Mouse (Mus musculus) heart, embryonic 11.5 days (tissue): ENCODE results near the gene Hist1h3g. TPM values are rescaled to one million over a fixed set of nuclear protein-coding genes. Genes with fewer than 3 reads are reported as not detected.

Experiments used
- ATAC-seq: fragments of 200-750 bp; cut with Nextera tagmentation; replicated peaks from 2 replicates; pipeline ENCODE4 v1.8.0; 2017; ENCODE audit warnings: moderate library complexity; ENCODE audit not compliant: insufficient number of reproducible peaks, low FRiP score, low TSS enrichment
- H3K27ac ChIP-seq: fragments of 300-500 bp; sonication (generic); 2 replicates; pipeline ENCODE4 v1.5.1; 2014; ENCODE audit warnings: mild to moderate bottlenecking, low read depth, low read length
- H3K27me3 ChIP-seq: fragments of 300-500 bp; sonication (generic); 2 replicates; pipeline ENCODE4 v1.6.1; 2014; ENCODE audit warnings: mild to moderate bottlenecking, low read length, mixed read lengths; ENCODE audit not compliant: control insufficient read depth, insufficient read depth
- H3K36me3 ChIP-seq: fragments of 300-500 bp; sonication (generic); 2 replicates; pipeline ENCODE4 v1.6.1; 2014; ENCODE audit warnings: mild to moderate bottlenecking, low read length, moderate library complexity, mixed read lengths; ENCODE audit not compliant: control insufficient read depth, insufficient read depth
- H3K4me1 ChIP-seq: fragments of 300-500 bp; sonication (generic); 2 replicates; pipeline ENCODE4 v1.6.1; 2014; ENCODE audit warnings: low read length; ENCODE audit not compliant: control insufficient read depth, insufficient read depth
- H3K4me2 ChIP-seq: fragments of 300-500 bp; sonication (generic); 2 replicates; pipeline ENCODE4 v1.6.1; 2014; ENCODE audit warnings: mild to moderate bottlenecking, moderate library complexity
- H3K4me3 ChIP-seq: fragments of 300-500 bp; sonication (generic); 2 replicates; pipeline ENCODE4 v1.5.1; 2014; ENCODE audit warnings: low read depth, low read length
- H3K9ac ChIP-seq: fragments of 300-500 bp; sonication (generic); 2 replicates; pipeline ENCODE4 v1.6.1; 2014; ENCODE audit warnings: mild to moderate bottlenecking, low read depth, low read length, moderate library complexity
- H3K9me3 ChIP-seq: fragments of 300-500 bp; sonication (generic); replicated peaks from 2 replicates; pipeline ENCODE4 v1.6.1; 2016; ENCODE audit warnings: low read length; ENCODE audit not compliant: control insufficient read depth
- WGBS: fragments of 180-500 bp; shearing (Covaris S2); extraction: QIAGEN DNeasy Blood & Tissue Kit; methylation state at CpG from one replicate; pipeline ENCODE4 v1.1.7; 2014; ENCODE audit not compliant: insufficient replicate concordance; 5-methylcytosine and 5-hydroxymethylcytosine counted together
- microRNA-seq: library from miRNA; unstranded; fragments of <30 nt; microRNA quantifications from one replicate; pipeline ENCODE4, GENCODE M21; 2016; ENCODE audit warnings: borderline number of aligned reads
- polyA plus RNA-seq: library from polyadenylated mRNA; unstranded; fragments of >200 nt; fragmentation: Nextera tagmentation; extraction: Ambion mirVana; gene quantifications from 2 replicates; pipeline ENCODE4 v1.2.1, GENCODE M21; 2014

The Hist1h3g gene
- polyA plus RNA-seq, 1 experiment from 2014 or later, result 3.1 TPM

DNA sequence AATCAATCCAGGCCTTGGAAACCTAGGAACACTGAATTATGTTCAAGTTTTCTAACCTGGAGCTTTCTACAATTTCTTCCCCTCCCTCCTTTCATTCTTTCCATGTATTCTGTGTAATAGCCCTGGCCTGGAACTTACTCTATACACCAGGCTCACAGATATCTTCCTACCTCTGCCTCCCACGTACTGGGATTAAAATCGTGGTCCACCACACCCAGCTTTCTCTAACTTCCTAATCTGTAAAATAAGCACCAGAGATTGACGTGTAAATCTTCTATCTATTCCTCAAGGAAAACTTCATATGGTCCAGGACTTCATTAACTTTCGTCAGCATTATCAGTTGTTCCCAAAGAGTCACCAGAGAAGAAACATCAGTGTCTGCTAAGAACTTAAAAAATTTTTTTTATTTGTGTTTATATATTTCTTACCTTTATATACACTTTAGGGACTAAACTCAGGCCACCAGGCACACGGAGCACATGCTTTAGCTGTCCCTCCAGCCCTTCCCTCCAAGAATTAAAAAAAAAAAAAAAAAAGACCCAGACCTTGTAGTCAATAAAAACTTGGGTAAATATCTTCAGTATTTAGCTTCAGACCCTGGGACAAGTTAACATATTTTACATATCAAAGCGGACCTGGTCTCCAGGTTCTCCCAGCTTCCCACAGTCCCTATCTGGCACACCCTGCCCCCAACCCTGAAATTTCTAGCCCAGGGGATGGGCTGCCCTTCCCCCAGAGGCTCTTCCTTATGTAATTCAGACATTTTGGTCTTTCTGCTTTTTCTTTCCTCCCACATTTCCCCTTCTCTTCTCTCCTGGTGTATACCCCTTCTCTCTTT lies 47.2 kb downstream of the Hist1h3g start:
- WGBS, result 11% methylated on average over 6 of the region's 6 CpGs
- H3K9ac ChIP-seq, result peak overlapping the region; percentile 84

DNA sequence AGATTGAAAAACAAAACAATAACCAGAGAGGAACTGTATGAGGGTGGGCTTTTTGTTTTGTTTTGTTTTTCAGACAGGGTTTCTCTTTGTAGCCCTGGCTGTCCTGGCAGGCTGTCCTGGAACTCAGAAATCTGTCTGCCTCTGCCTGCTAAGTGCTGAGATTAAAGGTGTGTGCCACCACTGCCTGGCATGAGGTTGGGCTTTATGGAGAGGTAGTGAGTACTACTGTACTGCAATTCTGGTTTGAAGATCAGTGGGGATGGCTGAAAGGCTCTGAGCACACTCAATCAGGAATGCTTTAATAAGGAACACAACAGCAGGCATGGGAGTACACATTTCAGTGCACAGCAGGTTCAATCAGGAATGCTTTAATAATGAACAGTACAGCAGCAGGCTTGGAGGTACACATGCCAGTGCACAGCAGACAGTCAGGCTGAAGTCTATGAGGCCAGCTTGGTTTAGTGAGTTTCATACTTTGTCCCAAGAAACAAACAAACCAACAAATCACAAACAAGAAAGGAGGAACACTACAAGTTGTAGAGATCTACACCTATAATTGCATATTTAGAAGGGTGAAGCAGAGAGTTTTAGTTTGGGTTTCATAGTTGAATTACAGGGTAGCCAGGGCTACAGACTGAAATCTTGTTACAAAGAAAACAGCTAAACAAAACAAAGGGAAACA lies 48.3 kb downstream of the Hist1h3g start:
- peaks cover 18% of the 10 kb centered on the region; the same call in 1 of the 2 replicates for H3K4me1 ChIP-seq
- H3K27me3 ChIP-seq, result no peaks in the 10 kb centered on the region
- H3K9ac ChIP-seq, result 0 out of 2 replicates have a peak overlapping the region, but pooled peaks have one; percentile 34
- peak overlapping the region; percentile 91 for H3K27ac ChIP-seq
- H3K4me2 ChIP-seq, result peak overlapping the region; percentile 37
- no peaks in the 10 kb centered on the region for H3K9me3 ChIP-seq
- no peak overlapping the region; the same call in 1 of the 2 replicates for H3K4me3 ChIP-seq
- H3K36me3 ChIP-seq, result no peaks in the 10 kb centered on the region
- ATAC-seq, result no peak

More for the DNA sequence above, 47.2 kb downstream of the Hist1h3g start:
- Histone ChIP-seq H3K36me3 (no peaks in the 10 kb centered on the region), H3K4me2 (peak overlapping the region; percentile 85), H3K27me3 (no peaks in the 10 kb centered on the region), H3K4me3 (peak overlapping the region; percentile 49), H3K4me1 (peaks cover 18% of the 10 kb centered on the region; the same call in 1 of the 2 replicates), H3K9me3 (no peaks in the 10 kb centered on the region), H3K27ac (peak overlapping the region; percentile 91)
- no peak for ATAC-seq

DNA sequence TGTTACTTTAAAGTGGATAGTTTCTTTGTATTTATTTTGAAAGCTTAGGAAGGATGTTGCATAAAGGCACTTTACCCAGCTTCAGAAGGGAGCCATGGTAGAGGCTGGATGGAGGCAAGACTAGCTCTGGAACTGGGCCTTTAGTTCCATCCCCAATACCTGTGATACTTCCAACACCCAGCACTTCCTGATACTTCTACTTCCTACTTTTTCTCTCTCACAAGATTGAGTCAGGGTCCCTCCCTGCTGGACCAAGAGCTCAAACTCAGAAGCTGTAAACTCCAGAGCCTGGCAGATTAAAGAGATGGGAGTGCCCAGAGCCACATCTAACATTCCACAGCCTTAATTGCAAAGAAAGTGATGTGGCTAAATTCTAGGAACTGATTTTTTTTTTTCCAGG lies 49.1 kb downstream of the Hist1h3g start:
- no peak for ATAC-seq
- H3K9me3 ChIP-seq, result no peaks in the 10 kb centered on the region
- peaks cover 18% of the 10 kb centered on the region; the same call in 1 of the 2 replicates for H3K4me1 ChIP-seq
- no peaks in the 10 kb centered on the region for H3K36me3 ChIP-seq
- H3K4me3 ChIP-seq, result peak overlapping the region; percentile 38
- peak overlapping the region; percentile 96 for H3K27ac ChIP-seq
- peak overlapping the region; percentile 80 for H3K9ac ChIP-seq
- H3K4me2 ChIP-seq, result peak overlapping the region; percentile 69
- H3K27me3 ChIP-seq, result no peaks in the 10 kb centered on the region

DNA sequence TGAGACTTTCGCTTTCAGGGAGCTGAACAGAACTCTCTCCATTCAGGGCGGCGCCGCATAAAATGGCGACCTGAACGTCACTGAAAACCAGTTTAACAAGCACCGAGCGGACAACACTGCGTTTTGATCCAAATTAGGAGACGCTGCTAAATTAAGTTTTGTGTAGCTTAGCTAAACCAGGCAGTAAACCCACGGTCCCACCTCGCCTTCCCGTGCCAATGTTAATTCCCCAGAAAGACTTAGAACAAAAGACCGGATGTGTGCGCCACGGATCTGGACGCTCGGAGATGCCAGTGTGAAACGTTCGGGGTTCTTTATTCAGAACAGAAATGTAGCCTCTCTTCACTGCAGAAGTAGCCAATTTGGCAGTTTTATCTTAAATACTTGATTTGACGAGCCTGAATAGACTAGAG lies 49.8 kb downstream of the Hist1h3g start:
- Histone ChIP-seq H3K4me1 (peaks cover 18% of the 10 kb centered on the region; the same call in 1 of the 2 replicates), H3K9me3 (no peaks in the 10 kb centered on the region), H3K36me3 (no peaks in the 10 kb centered on the region), H3K4me3 (peak overlapping the region; percentile 38), H3K9ac (peak overlapping the region; percentile 80), H3K4me2 (peak overlapping the region; percentile 69), H3K27me3 (no peaks in the 10 kb centered on the region), H3K27ac (peak overlapping the region; percentile 96)
- WGBS, result under 1% methylated on average over 21 of the region's 21 CpGs
- no peak for ATAC-seq

Small RNA genes within 50 kb of the gene (microRNA-seq; reads per million reads assigned to microRNA genes)
- 0.27 reads per million for gene Gm44297
- not detected for gene Gm44359
- not detected for gene Gm44394
- gene n-TStga1, result 2.0 reads per million, percentile 25 among the genes with 10 or more reads in this experiment

Other genes starting within 250 kb of the Hist1h3g start
- gene Zfp322a, start 166.2 kb upstream of the Hist1h3g start, polyA plus RNA-seq, result 43.4 and 43.7 TPM in 2 replicates
- 8.9 and 9.8 TPM in 2 replicates for gene Abt1, start 111.6 kb upstream of the Hist1h3g start, polyA plus RNA-seq
- 0.97 and 1.7 TPM in 2 replicates for gene Btn1a1, start 69.5 kb upstream of the Hist1h3g start, polyA plus RNA-seq
- gene Btn2a2, start 46.6 kb upstream of the Hist1h3g start, polyA plus RNA-seq, result 0.59 and 0.80 TPM in 2 replicates
- gene Hist1h4h, start 4.4 kb upstream of the Hist1h3g start, polyA plus RNA-seq, result 2.1 and 3.4 TPM in 2 replicates
- 1.4 and 2.3 TPM in 2 replicates for gene Hist1h2af, start 1.5 kb upstream of the Hist1h3g start, polyA plus RNA-seq
- 0.43 and 0.66 TPM in 2 replicates for gene Hist1h2bh, start 8.0 kb downstream of the Hist1h3g start, polyA plus RNA-seq
- gene Hist1h3f, start 8.6 kb downstream of the Hist1h3g start, polyA plus RNA-seq, result 0.19 TPM in 1 of 2 replicates, not detected in the other
- not detected in 2 replicates for gene Hist1h4f, start 16.2 kb downstream of the Hist1h3g start, polyA plus RNA-seq
- gene Hist1h1d, start 17.8 kb downstream of the Hist1h3g start, polyA plus RNA-seq, result 0.15 and 0.27 TPM in 2 replicates
- 2.6 and 3.0 TPM in 2 replicates for gene Hist1h3e, start 26.9 kb downstream of the Hist1h3g start, polyA plus RNA-seq
- gene Hist1h2ae, start 35.8 kb downstream of the Hist1h3g start, polyA plus RNA-seq, result 27.6 and 34.5 TPM in 2 replicates
- gene Hist1h2bg, start 36.0 kb downstream of the Hist1h3g start, polyA plus RNA-seq, result 2.3 and 6.5 TPM in 2 replicates
- 1.3 and 2.6 TPM in 2 replicates for gene Hist1h2bf, start 38.8 kb downstream of the Hist1h3g start, polyA plus RNA-seq
- 0.44 and 1.3 TPM in 2 replicates for gene Hist1h2ad, start 39.0 kb downstream of the Hist1h3g start, polyA plus RNA-seq
- gene Hist1h3d, start 40.3 kb downstream of the Hist1h3g start, polyA plus RNA-seq, result 2.9 and 4.6 TPM in 2 replicates
- 42.3 and 51.7 TPM in 2 replicates for gene Hist1h4d, start 46.2 kb downstream of the Hist1h3g start, polyA plus RNA-seq
- 1.5 and 2.4 TPM in 2 replicates for gene Hist1h2be, start 85.7 kb downstream of the Hist1h3g start, polyA plus RNA-seq
- 8.4 and 11.1 TPM in 2 replicates for gene Hist1h1e, start 87.1 kb downstream of the Hist1h3g start, polyA plus RNA-seq
- 0.52 and 0.62 TPM in 2 replicates for gene Hist1h2ac, start 148.5 kb downstream of the Hist1h3g start, polyA plus RNA-seq
- gene Hist1h2bc, start 148.8 kb downstream of the Hist1h3g start, polyA plus RNA-seq, result 31.3 and 31.9 TPM in 2 replicates
- gene Hist1h1t, start 160.4 kb downstream of the Hist1h3g start, polyA plus RNA-seq, result not detected in 2 replicates
- 0.69 and 2.7 TPM in 2 replicates for gene Hist1h4c, start 163.0 kb downstream of the Hist1h3g start, polyA plus RNA-seq
- 8.2 and 9.9 TPM in 2 replicates for gene Hfe, start 175.4 kb downstream of the Hist1h3g start, polyA plus RNA-seq
- gene Hist1h1c, start 203.4 kb downstream of the Hist1h3g start, polyA plus RNA-seq, result 24.6 TPM in 2 replicates
- 4.1 and 4.5 TPM in 2 replicates for gene Hist1h3c, start 210.2 kb downstream of the Hist1h3g start, polyA plus RNA-seq
- gene Hist1h2bb, start 211.3 kb downstream of the Hist1h3g start, polyA plus RNA-seq, result 1.2 and 2.7 TPM in 2 replicates
- gene Hist1h2ab, start 215.7 kb downstream of the Hist1h3g start, polyA plus RNA-seq, result 16.7 and 18.1 TPM in 2 replicates
- gene Hist1h3b, start 216.8 kb downstream of the Hist1h3g start, polyA plus RNA-seq, result 2.7 and 3.7 TPM in 2 replicates
- gene Hist1h4b, start 221.6 kb downstream of the Hist1h3g start, polyA plus RNA-seq, result 2.2 and 2.7 TPM in 2 replicates
- gene Hist1h4a, start 225.8 kb downstream of the Hist1h3g start, polyA plus RNA-seq, result 1.0 TPM in 1 of 2 replicates, not detected in the other
- gene Hist1h3a, start 227.0 kb downstream of the Hist1h3g start, polyA plus RNA-seq, result 2.5 and 4.0 TPM in 2 replicates
- gene Hist1h1a, start 228.2 kb downstream of the Hist1h3g start, polyA plus RNA-seq, result 0.31 and 0.67 TPM in 2 replicates
- gene Trim38, start 234.5 kb downstream of the Hist1h3g start, polyA plus RNA-seq, result 0.24 TPM in 1 of 2 replicates, not detected in the other